Mouse (Mus musculus): ENCODE data around the gene Atp7b.

Gene Atp7b

GRCm38 (mm10) chr8:22025241-22025640, 34.9 kb downstream of the Atp7b start:
- no peak for DNase-seq (ENCODE audit: low read depth, low spot score)

GRCm38 (mm10) chr8:22022244-22022643, 37.9 kb downstream of the Atp7b start:
- no peak for DNase-seq (ENCODE audit: low read depth, low spot score)

- DNase-seq (ENCODE audit: low read depth, low spot score), result no peak
Observed at GRCm38 (mm10) chr8:22019498-22019897, 40.6 kb downstream of the Atp7b start.

DNA sequence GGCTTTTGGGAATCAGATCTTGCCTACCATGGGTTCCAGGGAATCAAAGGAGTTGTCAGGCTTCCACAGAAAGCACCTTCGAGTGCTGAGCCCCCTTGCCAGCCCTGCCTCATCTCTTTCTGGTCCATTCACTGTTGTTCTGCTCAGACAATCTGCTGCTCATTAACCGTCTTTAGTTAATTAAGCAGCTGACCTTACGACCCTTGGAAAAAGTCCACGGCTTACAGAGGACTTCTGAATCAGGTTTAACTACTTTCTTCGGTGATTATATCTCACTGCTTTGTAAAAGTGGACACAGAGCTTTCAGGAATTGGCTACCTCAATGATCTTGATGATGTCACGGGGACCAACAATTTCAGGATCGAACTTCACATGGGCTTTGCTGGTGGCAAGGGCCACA, 42.4 kb downstream of the Atp7b start:
- no peak for DNase-seq (ENCODE audit: low read depth, low spot score)

DNA sequence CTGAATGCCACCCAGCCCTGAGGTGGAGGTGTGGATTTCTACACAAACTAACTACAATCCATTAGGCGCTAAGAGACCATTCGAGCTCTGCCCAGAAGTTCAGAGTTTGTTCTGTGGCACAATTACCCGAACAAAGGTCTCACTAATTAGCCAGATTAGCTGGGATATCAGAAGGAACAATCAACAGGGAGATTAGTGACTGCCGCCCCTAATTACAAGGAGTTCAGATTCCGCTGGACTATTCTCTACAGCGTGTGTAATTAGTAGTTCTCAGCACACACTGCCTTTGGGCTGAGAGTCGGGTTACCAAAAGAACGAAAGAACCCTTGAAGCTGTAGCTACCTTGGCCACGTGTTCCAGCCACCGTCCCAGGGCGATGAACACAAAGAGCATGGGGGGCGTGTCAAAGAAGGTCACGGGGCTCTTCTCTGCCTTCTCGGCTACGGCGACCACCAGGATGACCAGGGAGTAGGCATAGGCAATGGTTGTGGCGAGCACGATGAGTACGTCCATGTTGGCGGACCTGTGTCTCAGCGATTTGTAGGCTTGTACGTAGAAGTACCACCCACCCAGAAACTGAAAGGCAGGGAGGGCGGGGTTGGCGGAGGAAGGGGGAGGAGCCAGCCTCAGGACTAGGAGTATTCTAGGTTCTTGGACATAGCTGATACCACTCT, 46.9 kb downstream of the Atp7b start:
- DNase-seq (ENCODE audit: low read depth, low spot score), result no peak

DNA sequence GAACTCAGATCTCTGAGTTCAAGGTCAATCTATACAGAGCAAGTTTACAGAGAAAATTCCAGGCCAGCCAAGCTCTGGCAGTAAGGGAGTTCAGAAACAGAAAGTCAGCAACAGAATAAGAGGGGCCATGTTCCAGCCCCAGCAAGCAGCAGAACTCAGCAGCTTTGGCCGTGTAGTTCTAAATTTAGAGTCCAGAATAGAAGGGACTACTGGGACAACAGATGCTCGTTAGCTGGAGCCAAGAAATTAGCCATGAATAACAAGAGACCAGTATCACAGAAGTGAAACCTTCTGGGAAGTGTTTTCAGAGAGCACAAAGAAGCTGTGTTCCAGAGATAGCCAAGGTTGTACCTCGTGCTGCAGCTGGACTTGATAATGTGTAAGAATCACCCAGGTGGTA, 50.7 kb downstream of the Atp7b start:
- no peak for DNase-seq (ENCODE audit: low read depth, low spot score)

- no peak for DNase-seq (ENCODE audit: low read depth, low spot score)
Observed at GRCm38 (mm10) chr8:22006423-22006822, 53.7 kb downstream of the Atp7b start.

- DNase-seq (ENCODE audit: low read depth, low spot score), result no peak
Observed at GRCm38 (mm10) chr8:22004750-22005522, 55.2 kb downstream of the Atp7b start.

DNA sequence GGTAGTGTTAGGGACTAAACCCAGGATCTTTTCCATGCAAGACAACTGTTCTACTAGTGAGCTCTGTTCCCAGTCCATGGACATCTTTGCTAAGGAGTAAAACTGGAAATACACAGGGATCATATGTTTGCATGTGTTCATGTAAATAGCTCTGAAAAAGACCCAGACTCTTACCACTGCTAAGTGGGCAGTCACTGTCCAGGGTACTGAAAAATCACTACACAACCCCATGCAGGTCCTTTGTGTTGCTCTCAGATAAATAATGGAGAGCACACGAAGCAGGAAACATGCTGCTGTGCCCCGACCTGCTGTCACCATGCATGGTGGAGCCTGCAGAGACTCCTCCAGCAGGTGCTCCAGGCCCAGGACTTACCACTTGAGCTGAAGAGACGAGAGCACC, 64.9 kb downstream of the Atp7b start:
- peak; percentile 47 for DNase-seq (ENCODE audit: low read depth, low spot score)

DNA sequence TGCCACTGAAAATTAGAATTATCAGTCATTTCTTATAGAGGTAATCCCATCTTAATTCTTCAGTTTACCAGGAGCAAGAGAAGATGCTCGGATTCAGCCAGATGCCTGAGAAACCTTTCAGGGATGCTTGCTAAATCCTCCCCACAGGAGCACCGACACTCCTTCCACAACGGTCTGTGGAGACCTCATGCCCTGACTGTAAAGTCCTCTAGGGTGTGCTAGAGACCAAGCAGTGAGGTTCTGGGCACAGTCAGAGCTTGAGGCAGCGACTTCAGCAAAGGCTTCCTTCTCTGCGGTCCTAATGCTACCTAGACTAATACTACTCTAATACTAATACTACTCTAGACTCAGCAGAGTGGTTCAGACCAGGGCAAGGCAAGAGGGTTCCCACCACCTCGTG, 67.9 kb downstream of the Atp7b start:
- DNase-seq (ENCODE audit: low read depth, low spot score), result peak; percentile 52

DNA sequence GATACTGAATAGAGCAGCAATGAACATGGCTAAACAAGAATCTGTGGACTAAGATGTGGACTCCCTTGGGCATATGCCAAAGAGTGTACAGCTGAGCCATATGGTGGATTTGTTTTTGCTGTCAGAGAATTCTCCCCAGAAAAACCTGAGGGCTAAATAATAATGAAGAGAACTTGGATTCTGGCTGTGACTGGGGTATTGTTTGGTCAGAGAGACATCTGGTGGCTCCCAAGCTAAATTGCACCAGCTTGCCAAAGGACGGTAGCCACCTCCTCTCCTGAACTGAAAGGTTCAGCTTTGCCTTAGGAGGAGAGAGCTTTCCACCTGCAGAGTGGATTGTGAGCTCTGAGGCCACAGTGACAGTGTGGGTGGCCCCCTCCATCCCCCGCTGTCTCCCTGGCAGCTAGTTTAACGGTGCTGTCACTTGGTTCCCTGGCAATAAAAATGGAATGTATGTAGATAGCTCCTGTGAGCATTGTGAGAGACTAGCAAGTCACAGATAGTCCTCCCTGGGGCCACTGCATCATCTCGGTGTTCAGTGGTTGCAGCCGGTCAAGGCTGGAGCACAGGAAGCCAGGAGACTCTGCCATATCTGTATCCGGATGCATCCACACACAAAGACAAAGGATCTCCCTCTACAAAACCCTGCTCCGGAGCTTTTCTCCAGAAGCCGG, 78.3 kb downstream of the Atp7b start:
- DNase-seq (ENCODE audit: low read depth, low spot score), result peak; percentile 15

DNA sequence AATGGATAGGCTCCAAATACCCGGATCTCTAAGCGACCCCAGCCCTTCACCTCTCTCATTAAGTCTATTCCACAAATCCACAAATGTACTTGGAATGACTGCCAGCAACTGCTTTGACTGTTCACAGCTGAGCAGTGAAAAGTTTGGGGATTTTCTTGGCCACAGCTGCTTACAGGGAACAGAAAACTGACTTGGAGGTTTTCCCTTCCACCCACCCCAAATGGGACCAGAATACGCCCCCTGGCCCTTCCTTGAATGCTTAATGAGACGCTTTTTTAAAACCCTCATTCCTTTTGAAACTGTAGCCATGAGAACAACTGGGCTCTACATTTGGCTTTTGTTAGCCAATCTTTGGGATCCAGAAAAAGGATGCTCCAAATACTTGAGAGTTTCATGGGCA, 81.9 kb downstream of the Atp7b start:
- no peak for DNase-seq (ENCODE audit: low read depth, low spot score)

DNA sequence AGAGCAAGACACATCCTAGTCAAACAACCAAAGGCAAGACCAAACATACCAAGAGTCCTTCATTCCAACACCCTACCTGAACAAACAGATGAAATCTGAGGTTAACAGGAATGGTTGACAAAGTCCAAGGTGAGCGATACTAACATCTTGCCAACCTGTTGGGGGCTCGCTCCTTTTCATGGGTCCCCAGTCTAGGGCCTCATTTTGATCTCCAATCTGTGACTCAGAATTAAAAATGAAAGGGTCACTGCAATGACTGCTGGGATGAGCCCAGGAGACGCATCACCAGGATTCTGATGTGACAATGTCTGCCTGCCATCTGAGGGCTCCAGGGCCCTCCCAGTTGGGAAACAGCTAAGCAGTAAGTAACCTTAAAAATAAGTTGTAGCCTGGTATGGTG, 90.6 kb downstream of the Atp7b start, which contains the start of gene Ccdc70:
Gene Ccdc70, plus strand, starts transcription at position 301 of the 400 bp plus-strand sequence.
- DNase-seq (ENCODE audit: low read depth, low spot score), result no peak

GRCm38 (mm10) chr8:21966646-21967045, 93.5 kb downstream of the Atp7b start:
- DNase-seq (ENCODE audit: low read depth, low spot score), result no peak

GRCm38 (mm10) chr8:21958414-21958813, 101.7 kb downstream of the Atp7b start, which contains the start of gene Fam90a1a:
Fam90a1a (plus strand) TSS chr8:21958714.
- DNase-seq (ENCODE audit: low read depth, low spot score), result no peak

DNA sequence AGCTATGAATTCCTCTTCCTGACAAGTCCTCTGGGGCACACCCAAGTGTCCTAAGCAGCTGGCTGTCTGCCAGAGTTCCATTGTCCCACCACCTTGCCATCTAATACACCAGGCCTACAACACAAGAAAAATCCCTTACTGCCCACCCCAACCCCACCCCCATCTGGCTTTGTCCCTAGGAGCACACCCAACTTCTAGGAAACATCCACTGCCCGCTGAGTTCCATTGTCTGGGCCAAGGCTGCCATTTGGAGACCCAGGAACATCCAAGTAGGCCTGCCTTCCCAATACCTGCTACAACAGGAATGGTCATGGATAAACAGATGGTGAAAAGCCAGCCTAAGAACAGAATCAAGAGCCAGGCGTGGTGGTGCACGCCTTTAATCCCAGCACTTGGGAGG, 103.8 kb downstream of the Atp7b start:
- DNase-seq (ENCODE audit: low read depth, low spot score), result no peak

- peak; percentile 58 for DNase-seq (ENCODE audit: low read depth, low spot score)
Observed at GRCm38 (mm10) chr8:21955321-21955720, 104.8 kb downstream of the Atp7b start.

DNA sequence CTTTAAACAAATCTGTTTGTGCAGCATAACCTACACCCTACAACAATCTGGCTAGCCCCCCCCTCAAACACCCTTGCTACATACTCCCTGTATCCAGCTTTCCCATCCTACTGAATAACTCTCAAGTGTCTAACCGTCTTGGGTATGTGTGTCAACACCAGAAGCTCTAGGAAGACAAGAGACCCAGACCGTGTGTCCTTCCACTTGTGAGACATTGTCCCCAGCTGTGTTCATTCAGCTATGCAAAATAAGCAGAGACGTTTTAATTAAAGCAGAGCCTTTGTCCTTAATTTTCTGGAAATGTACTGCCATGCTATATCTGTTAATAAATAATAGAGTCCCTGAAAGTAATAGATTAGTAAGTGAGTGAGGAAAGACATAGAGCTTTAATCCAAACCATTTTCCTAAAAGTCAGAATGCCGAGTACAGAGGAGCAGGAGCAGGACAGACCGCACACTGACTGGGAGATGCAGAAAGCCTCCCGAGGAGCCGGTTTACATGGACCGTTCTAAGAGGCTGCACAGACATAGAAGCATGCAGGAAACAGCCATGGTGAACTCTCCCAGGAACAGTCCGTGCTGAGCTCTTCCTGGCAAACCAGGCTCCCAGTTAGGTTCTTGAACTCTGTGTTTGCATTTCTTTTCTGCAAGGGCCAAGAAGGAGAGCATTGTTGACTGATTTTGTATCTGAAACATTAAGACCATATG, 112.6 kb downstream of the Atp7b start:
- DNase-seq (ENCODE audit: low read depth, low spot score), result no peak

DNA sequence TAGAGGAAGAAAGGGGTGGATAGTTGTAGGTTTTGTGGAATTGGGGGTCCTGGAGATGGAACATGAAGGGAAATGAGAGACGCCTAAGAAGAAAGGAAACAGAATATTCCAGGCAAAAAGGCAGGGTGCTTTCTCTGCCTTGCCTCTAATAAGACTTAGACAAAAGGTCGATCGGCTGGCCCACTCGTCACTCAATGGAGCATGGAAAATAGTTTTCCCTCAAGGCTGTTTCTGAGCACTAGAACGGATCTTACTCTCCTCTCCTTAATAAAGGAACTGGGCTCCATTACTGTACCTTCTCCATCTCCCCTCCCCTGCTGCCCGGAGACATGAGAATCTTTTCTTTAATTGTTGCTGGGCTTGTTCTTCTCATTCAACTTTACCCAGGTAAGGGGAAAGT, 113.6 kb downstream of the Atp7b start, which contains the start of gene Defb13:
Gene Defb13, plus strand, starts transcription at position 301 of the 400 bp plus-strand sequence.
- DNase-seq (ENCODE audit: low read depth, low spot score), result no peak

Measured in mesoderm, embryonic 11.5 days (tissue).